Mouse (Mus musculus): ENCODE results near the gene Taf3. TPM values are rescaled to one million over a fixed set of nuclear protein-coding genes. Genes with fewer than 3 reads are reported as not detected.

The Taf3 gene
- 11.4 and 12.4 TPM in 2 replicates for polyA plus RNA-seq (2015; fragmentation: Nextera tagmentation; extraction: Ambion mirVana)

GRCm38 (mm10) chr2:10048461-10048860, at the start of gene Taf3:
Gene Taf3 (minus strand): TSS chr2:10048596.
- peak; percentile 95 for ATAC-seq
- H3K27me3 ChIP-seq (replicated peaks; ENCODE audit: control insufficient read depth, insufficient read depth, low read length): no peaks in the 10 kb centered on the region
- no peaks in the 10 kb centered on the region for H3K9me3 ChIP-seq (ENCODE audit: control insufficient read depth, low read length)
- H3K9ac ChIP-seq (ENCODE audit: low read depth, low read length): peak within 1 kb of the TSS; percentile 70
- peak within 1 kb of the TSS; percentile 67 for H3K27ac ChIP-seq (ENCODE audit: low read depth, low read length)
- peak within 1 kb of the TSS; percentile 95 for H3K4me3 ChIP-seq (ENCODE audit: low read length)
- H3K36me3 ChIP-seq (ENCODE audit: control insufficient read depth, insufficient read depth, low read length): no peaks in the 10 kb centered on the region
- peaks cover 11% of the 10 kb centered on the region for H3K4me1 ChIP-seq (ENCODE audit: control insufficient read depth, insufficient read depth, low read depth, low read length)
- H3K4me2 ChIP-seq (ENCODE audit: low read length): peak within 1 kb of the TSS; percentile 85
- WGBS: under 1% methylated on average over 36 of the region's 36 CpGs

GRCm38 (mm10) chr2:10094327-10095100, 46.1 kb upstream of the Taf3 start:
- H3K27me3 ChIP-seq (replicated peaks; ENCODE audit: control insufficient read depth, insufficient read depth, low read length): no peaks in the 10 kb centered on the region
- no peak overlapping the region for H3K27ac ChIP-seq (ENCODE audit: low read depth, low read length)
- no peaks in the 10 kb centered on the region for H3K9me3 ChIP-seq (ENCODE audit: control insufficient read depth, low read length)
- H3K4me1 ChIP-seq (ENCODE audit: control insufficient read depth, insufficient read depth, low read depth, low read length): no peaks in the 10 kb centered on the region
- no peak overlapping the region for H3K4me2 ChIP-seq (ENCODE audit: low read length)
- WGBS: 90% methylated on average over 14 of the region's 14 CpGs
- H3K9ac ChIP-seq (ENCODE audit: low read depth, low read length): no peak overlapping the region
- peaks cover 24% of the 10 kb centered on the region for H3K36me3 ChIP-seq (ENCODE audit: control insufficient read depth, insufficient read depth, low read length)
- H3K4me3 ChIP-seq (ENCODE audit: low read length): no peak overlapping the region
- ATAC-seq: no peak

- peaks cover 20% of the 10 kb centered on the region for H3K36me3 ChIP-seq (ENCODE audit: control insufficient read depth, insufficient read depth, low read length)
- no peak overlapping the region for H3K4me2 ChIP-seq (ENCODE audit: low read length)
- H3K9ac ChIP-seq (ENCODE audit: low read depth, low read length): no peak overlapping the region
- ATAC-seq: no peak
- H3K4me3 ChIP-seq (ENCODE audit: low read length): no peak overlapping the region
- no peak overlapping the region for H3K27ac ChIP-seq (ENCODE audit: low read depth, low read length)
- H3K9me3 ChIP-seq (ENCODE audit: control insufficient read depth, low read length): no peaks in the 10 kb centered on the region
- WGBS: 79% methylated on average over 8 of the region's 8 CpGs
- no peaks in the 10 kb centered on the region for H3K4me1 ChIP-seq (ENCODE audit: control insufficient read depth, insufficient read depth, low read depth, low read length)
- H3K27me3 ChIP-seq (replicated peaks; ENCODE audit: control insufficient read depth, insufficient read depth, low read length): no peaks in the 10 kb centered on the region
Measured at GRCm38 (mm10) chr2:10087256-10087850, 39.0 kb upstream of the Taf3 start.

- H3K27ac ChIP-seq (ENCODE audit: low read depth, low read length): no peak overlapping the region
- H3K9me3 ChIP-seq (ENCODE audit: control insufficient read depth, low read length): no peaks in the 10 kb centered on the region
- ATAC-seq: no peak
- H3K27me3 ChIP-seq (replicated peaks; ENCODE audit: control insufficient read depth, insufficient read depth, low read length): no peaks in the 10 kb centered on the region
- no peak overlapping the region for H3K4me3 ChIP-seq (ENCODE audit: low read length)
- no peak overlapping the region for H3K4me2 ChIP-seq (ENCODE audit: low read length)
- H3K4me1 ChIP-seq (ENCODE audit: control insufficient read depth, insufficient read depth, low read depth, low read length): peaks cover 23% of the 10 kb centered on the region
- 95% methylated on average over 1 of the region's 1 CpGs for WGBS
- no peaks in the 10 kb centered on the region; the same call in 1 of the 2 replicates for H3K36me3 ChIP-seq (ENCODE audit: control insufficient read depth, insufficient read depth, low read length)
- H3K9ac ChIP-seq (ENCODE audit: low read depth, low read length): no peak overlapping the region
Measured at GRCm38 (mm10) chr2:10082737-10083136, 34.3 kb upstream of the Taf3 start.

- peak overlapping the region; percentile 95 for H3K4me3 ChIP-seq (ENCODE audit: low read length)
- no peaks in the 10 kb centered on the region for H3K27me3 ChIP-seq (replicated peaks; ENCODE audit: control insufficient read depth, insufficient read depth, low read length)
- WGBS: 88% methylated on average over 5 of the region's 5 CpGs
- H3K36me3 ChIP-seq (ENCODE audit: control insufficient read depth, insufficient read depth, low read length): no peaks in the 10 kb centered on the region
- ATAC-seq: no peak
- peak overlapping the region; percentile 86 for H3K4me2 ChIP-seq (ENCODE audit: low read length)
- no peaks in the 10 kb centered on the region for H3K9me3 ChIP-seq (ENCODE audit: control insufficient read depth, low read length)
- H3K9ac ChIP-seq (ENCODE audit: low read depth, low read length): 0 out of 2 replicates have a peak overlapping the region, but pooled peaks have one; percentile 31
- no peak overlapping the region for H3K27ac ChIP-seq (ENCODE audit: low read depth, low read length)
- H3K4me1 ChIP-seq (ENCODE audit: control insufficient read depth, insufficient read depth, low read depth, low read length): peaks cover 29% of the 10 kb centered on the region
Measured at GRCm38 (mm10) chr2:10081453-10082080, 33.2 kb upstream of the Taf3 start.

GRCm38 (mm10) chr2:10080310-10081010, 32.1 kb upstream of the Taf3 start, which contains the start of the genes Atp5c1 and Kin:
Gene Atp5c1 (minus strand): TSS chr2:10080510.
Gene Kin (plus strand): TSS chr2:10080593.
- Histone ChIP-seq H3K9ac (ENCODE audit: low read depth, low read length) (peak within 1 kb of the TSS; percentile 99), H3K4me2 (ENCODE audit: low read length) (peak within 1 kb of the TSS; percentile 86), H3K4me3 (ENCODE audit: low read length) (peak within 1 kb of the TSS; percentile 95), H3K27me3 (replicated peaks; ENCODE audit: control insufficient read depth, insufficient read depth, low read length) (no peaks in the 10 kb centered on the region), H3K27ac (ENCODE audit: low read depth, low read length) (peak within 1 kb of the TSS; percentile 95), H3K4me1 (ENCODE audit: control insufficient read depth, insufficient read depth, low read depth, low read length) (peaks cover 30% of the 10 kb centered on the region), H3K9me3 (ENCODE audit: control insufficient read depth, low read length) (no peaks in the 10 kb centered on the region), H3K36me3 (ENCODE audit: control insufficient read depth, insufficient read depth, low read length) (no peaks in the 10 kb centered on the region)
- peak; percentile 99 for ATAC-seq
- WGBS: under 1% methylated on average over 60 of the region's 61 CpGs

- H3K4me2 ChIP-seq (ENCODE audit: low read length): peak overlapping the region; percentile 73
- H3K4me1 ChIP-seq (ENCODE audit: control insufficient read depth, insufficient read depth, low read depth, low read length): peaks cover 30% of the 10 kb centered on the region
- H3K27ac ChIP-seq (ENCODE audit: low read depth, low read length): peak overlapping the region; percentile 95
- under 1% methylated on average over 28 of the region's 28 CpGs for WGBS
- peak overlapping the region; percentile 99 for H3K9ac ChIP-seq (ENCODE audit: low read depth, low read length)
- H3K9me3 ChIP-seq (ENCODE audit: control insufficient read depth, low read length): no peaks in the 10 kb centered on the region
- H3K27me3 ChIP-seq (replicated peaks; ENCODE audit: control insufficient read depth, insufficient read depth, low read length): no peaks in the 10 kb centered on the region
- H3K4me3 ChIP-seq (ENCODE audit: low read length): peak overlapping the region; percentile 95
- ATAC-seq: no peak
- H3K36me3 ChIP-seq (ENCODE audit: control insufficient read depth, insufficient read depth, low read length): no peaks in the 10 kb centered on the region
Measured at GRCm38 (mm10) chr2:10079745-10080309, 31.4 kb upstream of the Taf3 start.

GRCm38 (mm10) chr2:10076675-10077074, 28.3 kb upstream of the Taf3 start:
- no peaks in the 10 kb centered on the region for H3K9me3 ChIP-seq (ENCODE audit: control insufficient read depth, low read length)
- 88% methylated on average over 8 of the region's 8 CpGs for WGBS
- no peak for ATAC-seq

More at GRCm38 (mm10) chr2:10076675-10077074, 28.3 kb upstream of the Taf3 start:
- H3K4me2 ChIP-seq (ENCODE audit: low read length): no peak overlapping the region
- no peaks in the 10 kb centered on the region for H3K27me3 ChIP-seq (replicated peaks; ENCODE audit: control insufficient read depth, insufficient read depth, low read length)
- no peak overlapping the region for H3K9ac ChIP-seq (ENCODE audit: low read depth, low read length)
- no peak overlapping the region for H3K27ac ChIP-seq (ENCODE audit: low read depth, low read length)
- H3K4me3 ChIP-seq (ENCODE audit: low read length): no peak overlapping the region
- no peaks in the 10 kb centered on the region for H3K36me3 ChIP-seq (ENCODE audit: control insufficient read depth, insufficient read depth, low read length)
- peaks cover 27% of the 10 kb centered on the region for H3K4me1 ChIP-seq (ENCODE audit: control insufficient read depth, insufficient read depth, low read depth, low read length)

Data from hindbrain, embryonic 16.5 days (tissue).